Comparison of ENCODE assay signal across 8 mouse cellular contexts in the genomic region with DNA sequence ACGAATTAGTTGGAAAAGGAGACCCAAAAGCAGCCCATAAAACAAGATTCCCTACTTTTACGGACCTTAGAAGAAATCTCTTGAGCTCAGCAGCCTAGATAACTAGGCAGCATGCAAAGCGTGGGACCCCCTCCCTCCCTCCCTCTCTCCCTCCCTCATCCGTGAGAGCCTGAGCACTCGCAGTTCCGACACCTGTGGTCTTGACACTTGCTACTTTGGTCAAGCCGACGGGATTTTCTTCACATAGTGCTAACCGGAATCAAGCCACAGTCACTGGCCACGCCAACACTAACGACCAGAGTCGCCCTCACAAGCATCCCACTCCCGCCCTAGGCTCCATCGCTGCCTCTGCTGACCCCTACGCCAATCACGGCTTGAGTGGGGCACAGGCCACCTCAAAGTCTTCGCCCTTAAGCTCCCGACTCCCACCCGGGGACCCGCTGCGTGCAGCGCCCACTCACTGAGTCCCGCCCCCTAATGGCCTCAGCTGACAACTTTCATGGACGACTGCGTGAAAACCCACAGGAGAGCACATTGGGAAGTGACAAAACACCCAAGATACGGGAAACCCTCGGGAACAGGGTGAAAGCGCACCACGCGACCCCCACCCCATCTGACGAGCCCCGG. TPM values are rescaled to one million over a fixed set of nuclear protein-coding genes. Genes with fewer than 3 reads are reported as not detected.
DNase-seq lines count a peak whose midpoint lies in the region; ATAC-seq and TF ChIP-seq lines count a peak whose summit lies in the region.

No protein-coding gene starts in this region.

- intact Hi-C loops in gastrocnemius, postnatal 14 days (cut with DNase I; ENCODE audit: low total_unique reads), result no loop called here

- peak overlapping the region; percentile 71 for H3K4me2 ChIP-seq in limb, embryonic 12.5 days
- H3K4me2 ChIP-seq in neural tube, embryonic 15.5 days, result peak overlapping the region; percentile 81

- peak; percentile 67 for ATAC-seq in limb, embryonic 12.5 days (ENCODE audit: insufficient number of reproducible peaks, insufficient read depth, low FRiP score, low TSS enrichment, low read depth)
- peak; percentile 79 for ATAC-seq in neural tube, embryonic 15.5 days (ENCODE audit: low FRiP score)

- peak overlapping the region; percentile 98 for H3K4me3 ChIP-seq in E14TG2a.4 (replicated peaks; ENCODE audit: low read length)
- peak overlapping the region; percentile 85 for H3K4me3 ChIP-seq in forebrain, embryonic 10.5 days
- H3K4me3 ChIP-seq in limb, embryonic 12.5 days (replicated peaks), result peak overlapping the region; percentile 75
- H3K4me3 ChIP-seq in neural tube, embryonic 15.5 days (replicated peaks), result peak overlapping the region; percentile 84

- H3K27me3 ChIP-seq in E14TG2a.4 (ENCODE audit: insufficient read depth, low read length), result no peaks in the 10 kb centered on the region
- H3K27me3 ChIP-seq in forebrain, embryonic 10.5 days (ENCODE audit: poor library complexity, severe bottlenecking), result no peaks in the 10 kb centered on the region
- no peaks in the 10 kb centered on the region for H3K27me3 ChIP-seq in limb, embryonic 12.5 days
- no peaks in the 10 kb centered on the region for H3K27me3 ChIP-seq in neural tube, embryonic 15.5 days (replicated peaks)

- H3K9ac ChIP-seq in limb, embryonic 12.5 days (replicated peaks), result peak overlapping the region; percentile 74
- H3K9ac ChIP-seq in neural tube, embryonic 15.5 days (replicated peaks), result peak overlapping the region; percentile 86

- H3K4me1 ChIP-seq in E14TG2a.4 (replicated peaks; ENCODE audit: low read depth, low read length), result peaks cover 42% of the 10 kb centered on the region
- H3K4me1 ChIP-seq in forebrain, embryonic 10.5 days, result peaks cover 17% of the 10 kb centered on the region
- peaks cover 11% of the 10 kb centered on the region for H3K4me1 ChIP-seq in limb, embryonic 12.5 days (replicated peaks)
- H3K4me1 ChIP-seq in neural tube, embryonic 15.5 days, result peaks cover 38% of the 10 kb centered on the region

- no peaks in the 10 kb centered on the region for H3K9me3 ChIP-seq in E14TG2a.4 (ENCODE audit: low read length)
- no peaks in the 10 kb centered on the region for H3K9me3 ChIP-seq in forebrain, embryonic 10.5 days
- H3K9me3 ChIP-seq in limb, embryonic 12.5 days, result no peaks in the 10 kb centered on the region
- H3K9me3 ChIP-seq in neural tube, embryonic 15.5 days (replicated peaks), result no peaks in the 10 kb centered on the region

- no peak for TF ChIP-seq CTCF in E14TG2a.4 (conservative IDR thresholded peaks at IDR 0.05; ENCODE audit: low read length)

- 2% methylated on average over 32 of the region's 32 CpGs for WGBS in forebrain, embryonic 10.5 days
- WGBS in limb, embryonic 12.5 days, result 1% methylated on average over 32 of the region's 32 CpGs
- WGBS in neural tube, embryonic 15.5 days, result 1% methylated on average over 32 of the region's 32 CpGs

- DNase-seq in gastrocnemius, postnatal 14 days, result peak; percentile 29
- DNase-seq in gastrocnemius, postnatal 10 days, result no peak
- no peak for DNase-seq in forebrain, embryonic 10.5 days (ENCODE audit: extremely low spot score, low spot score)
- DNase-seq in left cerebral cortex, adult 8-10 months (ENCODE audit: low spot score in 2 of 2), result no peak
- no peak for DNase-seq in cerebellum, adult 11 months

- peaks cover 35% of the 10 kb centered on the region for H3K36me3 ChIP-seq in E14TG2a.4 (ENCODE audit: insufficient read depth, low read length)
- peaks cover 31% of the 10 kb centered on the region for H3K36me3 ChIP-seq in forebrain, embryonic 10.5 days (replicated peaks)
- peaks cover 27% of the 10 kb centered on the region for H3K36me3 ChIP-seq in limb, embryonic 12.5 days
- H3K36me3 ChIP-seq in neural tube, embryonic 15.5 days, result peaks cover 25% of the 10 kb centered on the region

- peak overlapping the region; percentile 86 for H3K27ac ChIP-seq in forebrain, embryonic 10.5 days
- peak overlapping the region; percentile 88 for H3K27ac ChIP-seq in limb, embryonic 12.5 days
- H3K27ac ChIP-seq in neural tube, embryonic 15.5 days (replicated peaks), result peak overlapping the region; percentile 90

RNA-seq across cellular contexts. Expression of a gene that starts 0.6 kb away (rescaled TPM):
- 1 to 10 TPM; 9.4 to 9.7 TPM for total RNA-seq in gastrocnemius, postnatal 14 days (2021)
- total RNA-seq in gastrocnemius, postnatal 10 days (2021), result 10 to 100 TPM; 15.6 to 17.0 TPM
- 11.3 TPM in 2 replicates for polyA plus RNA-seq in forebrain, embryonic 10.5 days (2016; fragmentation: Nextera tagmentation; extraction: Ambion mirVana)
- polyA plus RNA-seq in limb, embryonic 12.5 days (2016; fragmentation: Nextera tagmentation; extraction: Ambion mirVana), result 14.5 and 15.1 TPM in 2 replicates
- 17.8 and 18.6 TPM in 2 replicates for polyA plus RNA-seq in neural tube, embryonic 15.5 days (2015; fragmentation: Nextera tagmentation; extraction: Ambion mirVana)
- 10 to 100 TPM; 17.8 to 22.0 (median 20.3) TPM for total RNA-seq in left cerebral cortex, adult 8-10 months (2022)

RNA-seq across cellular contexts. Expression of a gene that starts 38.6 kb away (rescaled TPM):
- not detected for total RNA-seq in gastrocnemius, postnatal 14 days (2021)
- total RNA-seq in gastrocnemius, postnatal 10 days (2021), result not detected
- 0.15 and 0.25 TPM in 2 replicates for polyA plus RNA-seq in forebrain, embryonic 10.5 days (2016; fragmentation: Nextera tagmentation; extraction: Ambion mirVana)
- polyA plus RNA-seq in limb, embryonic 12.5 days (2016; fragmentation: Nextera tagmentation; extraction: Ambion mirVana), result 0.33 and 0.40 TPM in 2 replicates
- polyA plus RNA-seq in neural tube, embryonic 15.5 days (2015; fragmentation: Nextera tagmentation; extraction: Ambion mirVana), result 0.12 and 0.49 TPM in 2 replicates
- 1 to 10 TPM in 2 of 4 experiments, under 1 TPM in 2; 0.46 to 2.1 (median 1.4) TPM for total RNA-seq in left cerebral cortex, adult 8-10 months (2022)
